ENCODE assay signal across 19 mouse cellular contexts in genomic region chr1:124416762-124417161, GRCm38 (mm10).
"Had no signal": no experiment of that assay in that cellular context is flagged by ENCODE, and none has a peak within 500 bp of the region (broad histone marks: within the 10 kb centered on the region; RNA-seq: fewer than 3 reads in every experiment).

No protein-coding gene starts in this region.

- H3K9me3 ChIP-seq: liver, embryonic 15.5 days; lung, embryonic 15.5 days; megakaryocyte, embryonic 14.5 days; midbrain, embryonic 13.5 days; midbrain, embryonic 15.5 days; neural tube, embryonic 12.5 days had no signal

- H3K4me1 ChIP-seq: liver, embryonic 15.5 days; lung, embryonic 15.5 days; megakaryocyte, embryonic 14.5 days; midbrain, embryonic 13.5 days; midbrain, embryonic 15.5 days; neural tube, embryonic 12.5 days had no signal

- H3K27me3 ChIP-seq: liver, embryonic 15.5 days; lung, embryonic 15.5 days; megakaryocyte, embryonic 14.5 days; midbrain, embryonic 13.5 days; midbrain, embryonic 15.5 days; neural tube, embryonic 12.5 days had no signal

- H3K4me2 ChIP-seq: liver, embryonic 15.5 days; lung, embryonic 15.5 days; midbrain, embryonic 11.5 days; midbrain, embryonic 13.5 days; midbrain, embryonic 15.5 days; neural tube, embryonic 12.5 days had no signal

- ATAC-seq: liver, postnatal 0 days; lung, postnatal 0 days; midbrain, embryonic 13.5 days; midbrain, embryonic 15.5 days had no signal

- H3K36me3 ChIP-seq: liver, embryonic 15.5 days; lung, embryonic 15.5 days; midbrain, embryonic 13.5 days; midbrain, embryonic 15.5 days; neural tube, embryonic 12.5 days had no signal

- H3K27ac ChIP-seq: liver, embryonic 15.5 days; lung, embryonic 15.5 days; macrophage; midbrain, embryonic 13.5 days; midbrain, embryonic 15.5 days; neural tube, embryonic 12.5 days had no signal

- H3K4me3 ChIP-seq: liver, embryonic 15.5 days; lung, embryonic 15.5 days; megakaryocyte, embryonic 14.5 days; midbrain, embryonic 13.5 days; midbrain, embryonic 15.5 days; neural tube, embryonic 12.5 days had no signal

- DNase-seq: liver, postnatal 0 days; lung, adult 2 months; lung, postnatal 14 days; lung, postnatal 36 days; retina, postnatal 1 day; right cerebral cortex, postnatal 14 days; spleen, adult 18-20 months; thymus, adult 2 months; thymus, postnatal 25 days; thymus, postnatal 4 days had no signal

- H3K9ac ChIP-seq: liver, embryonic 15.5 days; liver, postnatal 0 days; lung, embryonic 15.5 days; midbrain, embryonic 13.5 days; midbrain, embryonic 15.5 days; neural tube, embryonic 12.5 days had no signal
